Mouse (Mus musculus): ENCODE measurements around the gene Hist1h4f.
"Not testable (repeated sequence)": the region's sequence is repeated elsewhere in the genome, so short reads cannot be mapped to it uniquely, and the experiment has no call there.

The Hist1h4f gene

GRCm38 (mm10) chr13:23551146-23551834, at the start of gene Hist1h4f:
Gene Hist1h4f (minus strand): TSS chr13:23551648.
- DNase-seq (ENCODE audit: low read depth in 2 of 2, low spot score in 2 of 2): peak; percentile 61 to 81

- peak; percentile 72 to 83 for DNase-seq (ENCODE audit: low read depth in 2 of 2, low spot score in 2 of 2)
These were observed 46.5 kb upstream of the Hist1h4f start for GRCm38 (mm10) chr13:23597957-23598356.

GRCm38 (mm10) chr13:23595622-23596372, 44.3 kb upstream of the Hist1h4f start:
- DNase-seq (ENCODE audit: low read depth in 2 of 2, low spot score in 2 of 2): no peak

GRCm38 (mm10) chr13:23595185-23595584, 43.7 kb upstream of the Hist1h4f start:
- DNase-seq (ENCODE audit: low read depth in 2 of 2, low spot score in 2 of 2): no peak

GRCm38 (mm10) chr13:23593051-23593770, 41.8 kb upstream of the Hist1h4f start:
- no peak for DNase-seq (ENCODE audit: low read depth in 2 of 2, low spot score in 2 of 2)

GRCm38 (mm10) chr13:23592614-23593013, 41.2 kb upstream of the Hist1h4f start:
- no peak for DNase-seq (ENCODE audit: low read depth in 2 of 2, low spot score in 2 of 2)

- not testable (repeated sequence) for DNase-seq (ENCODE audit: low read depth in 2 of 2, low spot score in 2 of 2)
These were observed 40.4 kb upstream of the Hist1h4f start for GRCm38 (mm10) chr13:23591886-23592285.

GRCm38 (mm10) chr13:23591206-23591605, 39.8 kb upstream of the Hist1h4f start:
- no peak for DNase-seq (ENCODE audit: low read depth in 2 of 2, low spot score in 2 of 2)

- DNase-seq (ENCODE audit: low read depth in 2 of 2, low spot score in 2 of 2): no peak
These were observed 35.4 kb upstream of the Hist1h4f start for GRCm38 (mm10) chr13:23586940-23587225.

- DNase-seq (ENCODE audit: low read depth in 2 of 2, low spot score in 2 of 2): no peak
These were observed 34.9 kb upstream of the Hist1h4f start for GRCm38 (mm10) chr13:23586099-23586939.

- peak; percentile 68 to 69 for DNase-seq (ENCODE audit: low read depth in 2 of 2, low spot score in 2 of 2)
These were observed 34.1 kb upstream of the Hist1h4f start for GRCm38 (mm10) chr13:23585442-23586098.

GRCm38 (mm10) chr13:23585029-23585441, 33.6 kb upstream of the Hist1h4f start:
- DNase-seq (ENCODE audit: low read depth in 2 of 2, low spot score in 2 of 2): peak; percentile 62 to 70

- no peak for DNase-seq (ENCODE audit: low read depth in 2 of 2, low spot score in 2 of 2)
These were observed 32.9 kb upstream of the Hist1h4f start for GRCm38 (mm10) chr13:23584331-23584730.

GRCm38 (mm10) chr13:23583387-23584068, 32.1 kb upstream of the Hist1h4f start:
- DNase-seq (ENCODE audit: low read depth in 2 of 2, low spot score in 2 of 2): no peak

GRCm38 (mm10) chr13:23582219-23583056, 31.0 kb upstream of the Hist1h4f start:
- no peak for DNase-seq (ENCODE audit: low read depth in 2 of 2, low spot score in 2 of 2)

- DNase-seq (ENCODE audit: low read depth in 2 of 2, low spot score in 2 of 2): peak; percentile 85 to 91
These were observed 30.2 kb upstream of the Hist1h4f start, which contains the start of gene Hist1h4d for GRCm38 (mm10) chr13:23581408-23582218. Gene Hist1h4d (plus strand): TSS chr13:23581598.

- no peak for DNase-seq (ENCODE audit: low read depth in 2 of 2, low spot score in 2 of 2)
These were observed 26.4 kb upstream of the Hist1h4f start for GRCm38 (mm10) chr13:23577835-23578234.
